Mouse (Mus musculus) megakaryocyte, embryonic 14.5 days (primary cell): Measurements from ENCODE around the gene Tenm4.

Experiments used
- FLI1 ChIP-seq: IDR thresholded peaks from 2 replicates; pipeline ENCODE4 v1.6.1; 2012; ENCODE audit warnings: low read length, inconsistent platforms, mixed read lengths
- GATA1 ChIP-seq: IDR thresholded peaks from 3 replicates; pipeline ENCODE4 v1.6.1; 2012; ENCODE audit warnings: mixed read lengths, low read length, inconsistent platforms, borderline replicate concordance

- TF ChIP-seq GATA1 (no peak), FLI1 (no peak)
Measured at GRCm38 (mm10) chr7:96769784-96770183, 598.7 kb downstream of the Tenm4 start.
